Mouse (Mus musculus) heart, postnatal 0 days (tissue): ENCODE measurements around the gene Rnf38. TPM values are rescaled to one million over a fixed set of nuclear protein-coding genes. Genes with fewer than 3 reads are reported as not detected.

Experiments
- ATAC-seq: fragments of 200-750 bp; cut with Nextera tagmentation; 2 replicates; pipeline ENCODE4 v1.8.0; 2017; ENCODE audit warnings: low read depth, moderate number of reproducible peaks, moderate library complexity; ENCODE audit not compliant: insufficient read depth
- DNase-seq: peaks from one replicate; pipeline ENCODE4 v3.0.0-alpha.2; 2016; ENCODE audit warnings: low spot score
- H3K27ac ChIP-seq: fragments of 300-500 bp; sonication (generic); 2 replicates; pipeline ENCODE4 v1.5.1; 2014; ENCODE audit warnings: low read depth, mild to moderate bottlenecking
- H3K27me3 ChIP-seq: fragments of 300-500 bp; sonication (generic); 2 replicates; pipeline ENCODE4 v1.6.1; 2014; ENCODE audit warnings: low read length, mixed read lengths; ENCODE audit not compliant: control insufficient read depth, insufficient read depth
- H3K36me3 ChIP-seq: fragments of 300-500 bp; sonication (generic); replicated peaks from 2 replicates; pipeline ENCODE4 v1.6.1; 2014; ENCODE audit warnings: low read length, mixed read lengths; ENCODE audit not compliant: control insufficient read depth, insufficient read depth
- H3K4me1 ChIP-seq: fragments of 300-500 bp; sonication (generic); 2 replicates; pipeline ENCODE4 v1.6.1; 2014; ENCODE audit warnings: antibody characterized with exemption; ENCODE audit not compliant: control insufficient read depth, insufficient read depth
- H3K4me2 ChIP-seq: fragments of 300-500 bp; sonication (generic); 2 replicates; pipeline ENCODE4 v1.6.1; 2014; ENCODE audit warnings: low read depth, mild to moderate bottlenecking, low read length, moderate library complexity
- H3K4me3 ChIP-seq: fragments of 300-500 bp; sonication (generic); 2 replicates; pipeline ENCODE4 v1.5.1; 2014; ENCODE audit warnings: low read depth, low read length
- H3K9ac ChIP-seq: fragments of 300-500 bp; sonication (generic); replicated peaks from 2 replicates; pipeline ENCODE4 v1.6.1; 2014; ENCODE audit warnings: low read depth, low read length, mixed read lengths
- H3K9me3 ChIP-seq: fragments of 300-500 bp; sonication (generic); replicated peaks from 2 replicates; pipeline ENCODE4 v1.6.1; 2016; ENCODE audit warnings: low read length; ENCODE audit not compliant: control insufficient read depth
- CTCF ChIP-seq: IDR thresholded peaks from 2 replicates; pipeline ENCODE4 v1.5.1; 2016; ENCODE audit warnings: antibody characterized with exemption, control low read depth, low read depth
- EP300 ChIP-seq: IDR thresholded peaks from 2 replicates; pipeline ENCODE4 v1.6.1; 2016; ENCODE audit warnings: antibody characterized with exemption, low read depth
- WGBS: fragments of 180-500 bp; shearing (Covaris S2); extraction: QIAGEN DNeasy Blood & Tissue Kit; methylation state at CpG from one replicate; pipeline ENCODE4 v1.1.7; 2014; 5-methylcytosine and 5-hydroxymethylcytosine counted together
- polyA plus RNA-seq: library from polyadenylated mRNA; unstranded; fragments of >200 nt; fragmentation: Nextera tagmentation; extraction: Ambion mirVana; gene quantifications from 2 replicates; pipeline ENCODE4 v1.2.1, GENCODE M21; 2015
- total RNA-seq: library from RNA; depleted of rRNA; stranded (reverse); fragments of >200 nt; gene quantifications from 2 replicates; pipeline ENCODE4 v1.2.3, GENCODE M21; 2014; ENCODE audit warnings: low replicate concordance

Rnf38 gene
- total and polyA plus RNA-seq, 2 experiments from 2014 or later: 7.3 to 41.1 TPM

DNA sequence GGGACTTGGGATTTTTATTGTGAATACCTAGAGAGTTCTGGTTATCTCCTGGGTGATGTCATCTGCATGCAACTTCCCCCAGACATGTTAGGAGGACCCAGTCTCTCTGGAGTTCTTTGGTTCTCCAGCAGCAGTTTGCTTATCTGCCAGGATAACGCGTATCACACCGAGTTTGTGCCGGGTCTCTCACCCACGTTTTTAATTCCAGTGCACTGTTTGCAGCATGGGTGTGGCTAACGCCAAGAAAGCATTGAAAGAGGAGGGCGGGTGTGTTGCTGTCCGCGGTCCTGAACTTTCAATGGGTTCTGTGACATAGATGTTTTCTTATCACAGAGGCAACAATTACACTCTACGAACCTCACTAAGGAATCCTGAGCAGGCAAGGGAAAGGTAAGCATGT lies 26.7 kb upstream of the Rnf38 start:
- Histone ChIP-seq H3K4me1 (no peaks in the 10 kb centered on the region), H3K4me3 (no peak overlapping the region), H3K27me3 (no peaks in the 10 kb centered on the region), H3K27ac (no peak overlapping the region), H3K9me3 (no peaks in the 10 kb centered on the region), H3K4me2 (no peak overlapping the region), H3K36me3 (no peaks in the 10 kb centered on the region), H3K9ac (no peak overlapping the region)
- no peak for ATAC-seq
- peak; percentile 37 for DNase-seq
- TF ChIP-seq CTCF: no peak
- TF ChIP-seq EP300: no peak
- WGBS: 0% methylated on average over 10 of the region's 10 CpGs

DNA sequence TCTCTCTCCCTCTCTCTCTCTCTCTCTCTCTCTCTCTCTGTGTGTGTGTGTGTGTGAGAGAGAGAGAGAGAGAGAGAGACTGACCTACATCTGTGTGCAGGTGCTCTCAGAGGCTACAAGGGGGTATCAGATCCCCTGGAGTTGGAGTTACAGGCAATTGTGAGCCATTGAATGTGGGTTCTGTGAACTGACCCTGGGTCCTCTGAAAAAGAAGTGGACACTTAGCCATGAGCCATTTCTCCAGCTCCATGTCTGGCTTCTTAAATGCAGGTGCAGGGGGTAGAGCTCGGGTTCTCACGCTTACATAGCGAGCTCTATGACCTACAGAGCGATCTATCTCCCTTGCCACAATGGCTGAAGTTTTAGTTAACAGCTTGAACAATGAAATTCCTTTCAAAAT lies 25.5 kb upstream of the Rnf38 start:
- Histone ChIP-seq H3K27me3 (no peaks in the 10 kb centered on the region), H3K4me3 (no peak overlapping the region), H3K27ac (no peak overlapping the region), H3K4me2 (no peak overlapping the region), H3K36me3 (no peaks in the 10 kb centered on the region), H3K9me3 (no peaks in the 10 kb centered on the region), H3K4me1 (no peaks in the 10 kb centered on the region), H3K9ac (no peak overlapping the region)
- 90% methylated on average over 4 of the region's 4 CpGs for WGBS
- no peak for ATAC-seq
- no peak for TF ChIP-seq EP300
- TF ChIP-seq CTCF: no peak
- no peak for DNase-seq

DNA sequence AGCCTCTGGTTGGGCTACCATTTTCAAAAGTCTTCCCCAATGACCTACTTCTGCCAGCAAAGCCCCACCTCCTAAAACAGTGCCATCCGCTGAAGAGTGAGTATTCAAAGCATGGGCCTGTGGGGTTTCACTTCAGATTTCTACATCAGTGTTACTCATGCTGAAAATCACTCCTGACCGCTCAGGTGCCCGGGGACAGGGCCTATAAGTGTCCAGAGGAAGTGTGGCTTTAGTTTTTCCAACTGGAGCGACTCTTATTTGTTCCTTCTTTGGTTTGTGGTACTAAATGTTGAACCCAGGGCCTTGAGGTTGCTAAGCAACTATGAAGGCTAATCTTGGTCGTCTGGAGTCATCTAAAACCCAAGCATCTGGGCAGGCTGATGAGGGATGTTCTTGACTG lies 21.0 kb upstream of the Rnf38 start:
- 63% methylated on average over 5 of the region's 5 CpGs for WGBS
- Histone ChIP-seq H3K4me2 (no peak overlapping the region), H3K4me1 (no peaks in the 10 kb centered on the region), H3K9me3 (no peaks in the 10 kb centered on the region), H3K4me3 (no peak overlapping the region), H3K27ac (no peak overlapping the region), H3K27me3 (no peaks in the 10 kb centered on the region), H3K9ac (no peak overlapping the region), H3K36me3 (no peaks in the 10 kb centered on the region)
- ATAC-seq: no peak
- TF ChIP-seq CTCF: no peak
- no peak for TF ChIP-seq EP300
- DNase-seq: no peak

DNA sequence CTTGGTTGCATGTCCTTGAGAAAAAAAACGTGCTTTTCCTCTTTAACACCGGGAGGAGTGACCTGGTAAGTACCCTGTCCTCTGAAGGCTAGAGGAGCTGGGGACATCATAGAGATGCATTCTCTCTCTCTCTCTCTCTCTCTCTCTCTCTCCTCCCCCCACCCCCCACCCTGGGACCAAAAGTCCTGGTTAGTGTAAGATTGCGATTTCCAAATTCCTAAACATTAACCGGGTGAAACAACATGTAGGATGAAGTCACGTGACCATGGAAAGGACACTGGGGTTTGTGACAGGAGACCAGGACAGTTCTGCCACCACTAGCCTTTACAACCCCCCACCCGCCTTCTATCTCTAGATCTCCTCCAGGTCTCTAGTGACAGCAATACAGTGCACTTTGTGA lies 19.6 kb upstream of the Rnf38 start:
- no peaks in the 10 kb centered on the region for H3K4me1 ChIP-seq
- no peaks in the 10 kb centered on the region for H3K9me3 ChIP-seq
- H3K36me3 ChIP-seq: no peaks in the 10 kb centered on the region
- no peak overlapping the region for H3K4me2 ChIP-seq
- ATAC-seq: no peak
- no peak for TF ChIP-seq EP300
- H3K27me3 ChIP-seq: no peaks in the 10 kb centered on the region
- no peak overlapping the region for H3K27ac ChIP-seq
- H3K9ac ChIP-seq: no peak overlapping the region
- DNase-seq: no peak
- H3K4me3 ChIP-seq: no peak overlapping the region
- WGBS: 4% methylated on average over 6 of the region's 6 CpGs

DNA sequence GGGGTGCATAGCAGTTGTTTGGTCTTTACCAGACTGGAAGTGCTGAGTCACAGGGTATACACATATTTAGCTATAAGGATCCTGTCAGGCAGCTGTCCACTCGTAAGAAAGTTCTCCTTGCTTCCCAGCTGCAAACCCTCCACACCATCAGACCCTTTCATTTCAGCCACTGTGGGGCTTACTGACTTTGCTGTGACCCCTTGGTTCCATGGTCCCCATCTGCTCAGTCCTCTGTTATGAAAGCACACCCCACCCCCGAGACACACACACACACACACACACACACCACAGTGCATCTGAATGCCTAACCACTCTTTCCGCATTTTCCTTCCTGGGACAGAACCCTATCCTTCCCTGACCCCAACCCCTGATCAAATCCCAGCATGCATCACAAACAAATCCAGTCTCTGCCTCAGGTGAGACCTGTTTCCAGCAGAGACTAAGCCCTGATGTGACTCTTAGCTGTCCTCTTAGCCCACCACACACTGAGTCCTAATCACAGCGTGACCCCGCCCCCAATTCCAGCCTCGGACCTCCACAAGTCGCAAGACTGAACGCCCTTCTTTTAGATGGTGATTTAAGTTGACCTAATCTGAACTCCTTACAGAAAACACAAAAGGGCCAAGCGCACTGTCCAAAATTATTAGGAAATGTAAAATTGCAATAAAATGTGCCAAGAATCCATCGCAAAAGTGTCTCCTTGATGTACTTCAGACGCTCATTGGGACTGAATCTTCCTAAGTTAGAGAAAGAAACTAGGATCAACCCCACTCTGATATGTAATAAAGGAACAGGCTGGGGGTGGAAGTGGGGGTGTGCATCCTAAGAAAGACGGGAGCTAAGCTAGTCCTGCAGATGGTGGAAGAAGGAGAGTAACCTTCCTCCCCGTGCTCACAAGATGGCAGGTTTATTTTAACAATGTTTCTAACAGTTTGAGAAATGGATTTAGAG lies 18.7 kb upstream of the Rnf38 start:
- no peaks in the 10 kb centered on the region for H3K9me3 ChIP-seq
- H3K36me3 ChIP-seq: no peaks in the 10 kb centered on the region
- WGBS: 9% methylated on average over 13 of the region's 13 CpGs
- H3K27ac ChIP-seq: no peak overlapping the region
- no peak for ATAC-seq
- DNase-seq: no peak
- H3K4me2 ChIP-seq: no peak overlapping the region
- no peaks in the 10 kb centered on the region for H3K4me1 ChIP-seq
- no peaks in the 10 kb centered on the region for H3K27me3 ChIP-seq
- no peak overlapping the region for H3K4me3 ChIP-seq
- no peak for TF ChIP-seq CTCF
- TF ChIP-seq EP300: no peak
- no peak overlapping the region for H3K9ac ChIP-seq

DNA sequence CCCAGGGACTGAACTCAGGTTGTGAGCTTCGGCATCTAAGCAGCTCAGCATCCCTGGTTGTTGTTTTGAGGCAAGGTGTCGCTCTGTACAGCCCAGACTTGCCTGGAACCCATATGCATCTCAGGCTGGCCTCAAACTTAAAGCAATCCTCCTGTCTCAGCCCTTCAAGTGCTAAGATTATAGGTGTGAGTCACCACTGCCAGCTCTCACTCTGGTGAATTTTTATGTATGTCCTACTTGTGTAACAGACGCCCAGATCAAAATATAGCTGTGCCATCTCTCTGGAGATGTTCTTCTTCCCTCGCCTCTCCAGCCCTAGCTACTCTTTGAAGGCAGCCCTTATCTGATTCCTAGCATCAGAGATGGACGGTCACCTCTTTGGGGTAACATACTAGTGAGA lies 17.9 kb upstream of the Rnf38 start:
- no peaks in the 10 kb centered on the region for H3K4me1 ChIP-seq
- TF ChIP-seq EP300: no peak
- TF ChIP-seq CTCF: no peak
- H3K36me3 ChIP-seq: no peaks in the 10 kb centered on the region
- no peak overlapping the region for H3K4me3 ChIP-seq
- no peaks in the 10 kb centered on the region for H3K27me3 ChIP-seq
- no peak overlapping the region for H3K4me2 ChIP-seq
- H3K27ac ChIP-seq: no peak overlapping the region
- DNase-seq: no peak
- H3K9me3 ChIP-seq: no peaks in the 10 kb centered on the region
- H3K9ac ChIP-seq: no peak overlapping the region
- ATAC-seq: no peak
- WGBS: 62% methylated on average over 5 of the region's 5 CpGs
